Mouse (Mus musculus) midbrain, embryonic 11.5 days (tissue): ENCODE data around the gene Zfp809. TPM values are rescaled to one million over a fixed set of nuclear protein-coding genes. Genes with fewer than 3 reads are reported as not detected.
A peak's percentile ranks its signal among the peaks of the same experiment; 100 is the strongest.
"Not testable (repeated sequence)": the region's sequence is repeated elsewhere in the genome, so short reads cannot be mapped to it uniquely, and the experiment has no call there.

Experiments
- ATAC-seq: fragments of 200-750 bp; cut with Nextera tagmentation; 2 replicates; pipeline ENCODE4 v1.8.0; 2017; ENCODE audit warnings: moderate TSS enrichment, moderate library complexity; ENCODE audit not compliant: low FRiP score
- DNase-seq: peaks from one replicate; pipeline ENCODE4 v3.0.0; 2015; ENCODE audit warnings: low spot score; ENCODE audit errors: missing footprints
- H3K27ac ChIP-seq: fragments of 300-500 bp; sonication (generic); 2 replicates; pipeline ENCODE4 v1.5.1; 2014; ENCODE audit warnings: low read depth, low read length
- H3K27me3 ChIP-seq: fragments of 300-500 bp; sonication (generic); 2 replicates; pipeline ENCODE4 v1.6.1; 2014; ENCODE audit warnings: mild to moderate bottlenecking, low read length, moderate library complexity, mixed read lengths; ENCODE audit not compliant: control insufficient read depth, insufficient read depth
- H3K36me3 ChIP-seq: fragments of 300-500 bp; sonication (generic); 2 replicates; pipeline ENCODE4 v1.6.1; 2014; ENCODE audit warnings: mild to moderate bottlenecking, low read length, moderate library complexity, mixed read lengths; ENCODE audit not compliant: control insufficient read depth, insufficient read depth
- H3K4me1 ChIP-seq: fragments of 300-500 bp; sonication (generic); 2 replicates; pipeline ENCODE4 v1.6.1; 2014; ENCODE audit warnings: low read length; ENCODE audit not compliant: control insufficient read depth, insufficient read depth
- H3K4me2 ChIP-seq: fragments of 300-500 bp; sonication (generic); 2 replicates; pipeline ENCODE4 v1.6.1; 2014; ENCODE audit warnings: mild to moderate bottlenecking, moderate library complexity
- H3K4me3 ChIP-seq: fragments of 300-500 bp; sonication (generic); 2 replicates; pipeline ENCODE4 v1.5.1; 2014; ENCODE audit warnings: low read depth, low read length
- H3K9ac ChIP-seq: fragments of 300-500 bp; sonication (generic); 2 replicates; pipeline ENCODE4 v1.6.1; 2014; ENCODE audit warnings: low read length
- H3K9me3 ChIP-seq: fragments of 300-500 bp; sonication (generic); 2 replicates; pipeline ENCODE4 v1.6.1; 2016; ENCODE audit warnings: low read length; ENCODE audit not compliant: control insufficient read depth
- WGBS: fragments of 180-500 bp; shearing (Covaris S2); extraction: QIAGEN DNeasy Blood & Tissue Kit; methylation state at CpG from one replicate; pipeline ENCODE4 v1.1.7; 2014; 5-methylcytosine and 5-hydroxymethylcytosine counted together
- polyA plus RNA-seq: library from polyadenylated mRNA; unstranded; fragments of >200 nt; fragmentation: Nextera tagmentation; extraction: Ambion mirVana; gene quantifications from 2 replicates; pipeline ENCODE4 v1.2.1, GENCODE M21; 2014

The Zfp809 gene
- polyA plus RNA-seq, 1 experiment from 2014 or later: 11.3 TPM

- ATAC-seq: peak; percentile 57
- Histone ChIP-seq H3K9ac (peak overlapping the region; percentile 78), H3K36me3 (no peaks in the 10 kb centered on the region), H3K4me3 (peak overlapping the region; percentile 70), H3K4me2 (peak overlapping the region; percentile 60), H3K9me3 (no peaks in the 10 kb centered on the region), H3K27ac (no peak overlapping the region), H3K27me3 (no peaks in the 10 kb centered on the region), H3K4me1 (peaks cover 4% of the 10 kb centered on the region; the same call in 1 of the 2 replicates)
- 28% methylated on average over 17 of the region's 17 CpGs for WGBS
- DNase-seq: no peak
These were observed 694 bp upstream of the Zfp809 start for GRCm38 (mm10) chr9:22224536-22225503.

- ATAC-seq, H3K4me1 ChIP-seq, H3K9me3 ChIP-seq, H3K27me3 ChIP-seq, H3K36me3 ChIP-seq, H3K27ac ChIP-seq, H3K9ac ChIP-seq, DNase-seq: not testable (repeated sequence)
- WGBS: 77% methylated on average over 7 of the region's 7 CpGs
- Histone ChIP-seq H3K4me2 (peak overlapping the region; percentile 60), H3K4me3 (peak overlapping the region; percentile 70)
These were observed 817 bp downstream of the Zfp809 start for GRCm38 (mm10) chr9:22226389-22226673.

- no peak for DNase-seq
- Histone ChIP-seq H3K27ac (no peak overlapping the region), H3K27me3 (no peaks in the 10 kb centered on the region), H3K9me3 (no peaks in the 10 kb centered on the region), H3K4me3 (no peak overlapping the region), H3K4me1 (peaks cover 4% of the 10 kb centered on the region; the same call in 1 of the 2 replicates), H3K4me2 (no peak overlapping the region), H3K9ac (no peak overlapping the region), H3K36me3 (no peaks in the 10 kb centered on the region)
- ATAC-seq: no peak
- WGBS: 95% methylated on average over 15 of the region's 15 CpGs
These were observed 1.3 kb downstream of the Zfp809 start for GRCm38 (mm10) chr9:22226846-22227245.

- DNase-seq: no peak
- H3K36me3 ChIP-seq: no peaks in the 10 kb centered on the region
- no peak for ATAC-seq
- H3K4me3 ChIP-seq: no peak overlapping the region
- peaks cover 4% of the 10 kb centered on the region; the same call in 1 of the 2 replicates for H3K4me1 ChIP-seq
- no peak overlapping the region for H3K27ac ChIP-seq
- H3K9ac ChIP-seq: no peak overlapping the region
- H3K9me3 ChIP-seq: no peaks in the 10 kb centered on the region
- WGBS: 88% methylated on average over 7 of the region's 7 CpGs
- no peaks in the 10 kb centered on the region for H3K27me3 ChIP-seq
- H3K4me2 ChIP-seq: no peak overlapping the region
These were observed 4.0 kb downstream of the Zfp809 start for GRCm38 (mm10) chr9:22229386-22230026.

- Histone ChIP-seq H3K4me3 (no peak overlapping the region), H3K4me2 (no peak overlapping the region), H3K27me3 (no peaks in the 10 kb centered on the region), H3K9ac (no peak overlapping the region), H3K9me3 (no peaks in the 10 kb centered on the region), H3K4me1 (peaks cover 4% of the 10 kb centered on the region; the same call in 1 of the 2 replicates), H3K36me3 (peaks cover under 1% of the 10 kb centered on the region; the same call in 1 of the 2 replicates), H3K27ac (no peak overlapping the region)
- WGBS: 93% methylated on average over 3 of the region's 3 CpGs
- no peak for DNase-seq
- no peak for ATAC-seq
These were observed 4.5 kb downstream of the Zfp809 start for GRCm38 (mm10) chr9:22230061-22230460.

GRCm38 (mm10) chr9:22230556-22230955 is 5.0 kb downstream of the Zfp809 start:
- Histone ChIP-seq H3K27ac (no peak overlapping the region), H3K9ac (no peak overlapping the region), H3K4me2 (no peak overlapping the region), H3K4me1 (peaks cover 4% of the 10 kb centered on the region; the same call in 1 of the 2 replicates), H3K4me3 (no peak overlapping the region), H3K9me3 (no peaks in the 10 kb centered on the region), H3K36me3 (peaks cover 3% of the 10 kb centered on the region; the same call in 1 of the 2 replicates), H3K27me3 (no peaks in the 10 kb centered on the region)
- ATAC-seq: no peak
- no peak for DNase-seq

GRCm38 (mm10) chr9:22240001-22240400 is 14.5 kb downstream of the Zfp809 start:
- 94% methylated on average over 4 of the region's 4 CpGs for WGBS
- H3K36me3 ChIP-seq: peaks cover 13% of the 10 kb centered on the region; the same call in 1 of the 2 replicates

GRCm38 (mm10) chr9:22244242-22244641 is 18.7 kb downstream of the Zfp809 start:
- DNase-seq (no peak), ATAC-seq (no peak)
- Histone ChIP-seq H3K9ac (no peak overlapping the region), H3K4me2 (no peak overlapping the region), H3K36me3 (peaks cover 18% of the 10 kb centered on the region), H3K4me3 (no peak overlapping the region), H3K27ac (no peak overlapping the region), H3K4me1 (no peaks in the 10 kb centered on the region), H3K27me3 (no peaks in the 10 kb centered on the region), H3K9me3 (peaks cover 3% of the 10 kb centered on the region; the same call in 1 of the 2 replicates)
- WGBS: 91% methylated on average over 2 of the region's 2 CpGs

More at GRCm38 (mm10) chr9:22240001-22240400, 14.5 kb downstream of the Zfp809 start:
- Histone ChIP-seq H3K9me3 (no peaks in the 10 kb centered on the region), H3K27me3 (no peaks in the 10 kb centered on the region), H3K4me3 (no peak overlapping the region), H3K9ac (no peak overlapping the region), H3K4me2 (no peak overlapping the region), H3K27ac (no peak overlapping the region), H3K4me1 (no peaks in the 10 kb centered on the region)
- ATAC-seq (no peak), DNase-seq (no peak)

- peaks cover 10% of the 10 kb centered on the region; the same call in 1 of the 2 replicates for H3K9me3 ChIP-seq
- no peaks in the 10 kb centered on the region for H3K27me3 ChIP-seq
- no peak overlapping the region for H3K4me3 ChIP-seq
- H3K4me2 ChIP-seq: no peak overlapping the region
- 89% methylated on average over 4 of the region's 4 CpGs for WGBS
- no peak overlapping the region for H3K27ac ChIP-seq
- ATAC-seq: no peak
- no peak overlapping the region for H3K9ac ChIP-seq
- DNase-seq: no peak
- peaks cover 2% of the 10 kb centered on the region; the same call in 1 of the 2 replicates for H3K4me1 ChIP-seq
- H3K36me3 ChIP-seq: peaks cover 4% of the 10 kb centered on the region; the same call in 1 of the 2 replicates
These were observed 31.1 kb downstream of the Zfp809 start for GRCm38 (mm10) chr9:22256579-22256978.
